In the genomic region with DNA sequence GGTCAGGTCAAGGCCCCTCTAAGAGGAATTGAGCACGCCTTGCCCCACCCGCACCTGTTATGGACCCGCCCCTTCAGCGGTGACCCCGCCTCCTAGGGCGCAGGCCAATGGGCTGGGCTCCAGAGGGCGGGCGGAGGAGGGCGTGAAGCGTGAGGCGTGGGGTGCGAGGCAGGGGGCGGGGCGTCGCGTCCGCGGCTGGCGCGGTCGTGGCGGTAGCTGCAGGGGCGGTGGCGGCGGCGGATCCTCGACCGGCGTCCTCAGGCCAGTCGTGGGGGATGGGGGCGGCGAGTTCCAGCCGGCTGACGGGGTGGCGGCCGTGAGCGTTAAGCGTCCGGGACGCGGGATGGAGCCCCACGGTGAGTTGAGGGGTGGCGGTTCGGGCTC, we compare ENCODE assay signal across 8 mouse cellular contexts. TPM values are rescaled to one million over a fixed set of nuclear protein-coding genes. Genes with fewer than 3 reads are reported as not detected.
DNase-seq lines count a peak whose midpoint lies in the region; ATAC-seq lines count a peak whose summit lies in the region.

No protein-coding gene starts in this region.

- peak; percentile 96 for ATAC-seq in intestine, embryonic 15.5 days
- peak; percentile 99 for ATAC-seq in megakaryocyte progenitor cell, adult 5-6 weeks (replicated peaks; ENCODE audit: poor library complexity)

- DNase-seq in adrenal gland, postnatal 10 days: peak; percentile 96
- DNase-seq in embryo, embryonic 11 days: peak; percentile 89
- DNase-seq in gastrocnemius, postnatal 36 days: peak; percentile 83 to 84
- DNase-seq in left cerebral cortex, postnatal 14 days (ENCODE audit: low spot score in 2 of 2): peak; percentile 45 to 72
- peak; percentile 72 for DNase-seq in right cerebral cortex, postnatal 14 days
- peak; percentile 92 for DNase-seq in urinary bladder, postnatal 14 days (ENCODE audit: low spot score)

- H3K4me3 ChIP-seq in intestine, embryonic 15.5 days (replicated peaks): peak overlapping the region; percentile 77

- WGBS in intestine, embryonic 15.5 days: 1% methylated on average over 42 of the region's 44 CpGs

- H3K9ac ChIP-seq in intestine, embryonic 15.5 days: peak overlapping the region; percentile 68

- no peaks in the 10 kb centered on the region for H3K27me3 ChIP-seq in intestine, embryonic 15.5 days (replicated peaks)

- H3K36me3 ChIP-seq in intestine, embryonic 15.5 days: no peaks in the 10 kb centered on the region

- H3K4me2 ChIP-seq in intestine, embryonic 15.5 days (replicated peaks): peak overlapping the region; percentile 94

- H3K27ac ChIP-seq in intestine, embryonic 15.5 days: peak overlapping the region; percentile 44; the same call in 1 of the 2 replicates

- intact Hi-C loops in gastrocnemius, postnatal 36 days (cut with DNase I): loop anchor here (5.0 kb wide), 1 partner anchor 66 kb away; no protein-coding TSS in a partner anchor
- intact Hi-C loops in left cerebral cortex, postnatal 14 days (cut with DNase I): loop anchor here (5.0 kb wide), 2 partner anchors 41 to 61 kb away; no protein-coding TSS in a partner anchor

- no peaks in the 10 kb centered on the region for H3K9me3 ChIP-seq in intestine, embryonic 15.5 days

- H3K4me1 ChIP-seq in intestine, embryonic 15.5 days (replicated peaks): peaks cover 3% of the 10 kb centered on the region; the same call in 1 of the 2 replicates

RNA-seq across cellular contexts. Expression of a gene that starts 0.7 kb away (rescaled TPM):
- total RNA-seq in adrenal gland, postnatal 10 days (2021): 100 to 1,000 TPM in 1 of 2 experiments, 10 to 100 TPM in 1; 90.5 to 102 TPM
- 10 to 100 TPM; 13.8 to 15.0 TPM for total RNA-seq in gastrocnemius, postnatal 36 days (2021)
- polyA plus RNA-seq in intestine, embryonic 15.5 days (2015; fragmentation: Nextera tagmentation; extraction: Ambion mirVana): 31.5 and 40.1 TPM in 2 replicates
- 10 to 100 TPM; 26.3 to 28.2 TPM for total RNA-seq in left cerebral cortex, postnatal 14 days (2021)
- total RNA-seq in megakaryocyte progenitor cell, adult 5-6 weeks (2015): 1.1 and 1.4 TPM in 2 replicates
- 0.29 and 1.5 TPM in 2 replicates for total RNA-seq in megakaryocyte progenitor cell, adult 5-6 weeks (2017)

Comparison
In these comparisons a context has a peak if more than half of its experiments do, and no peak if none do; other contexts are left out.
1. Peak in every context shown above with its lines: DNase-seq, ATAC-seq, H3K4me3 ChIP-seq and H3K27ac ChIP-seq.
2. RNA of a gene that starts 0.7 kb away (total RNA-seq): 90.5 to 102 TPM in adrenal gland, postnatal 10 days, 26.3 to 28.2 TPM in left cerebral cortex, postnatal 14 days and 13.8 to 15.0 TPM in gastrocnemius, postnatal 36 days; 0.29 to 1.5 TPM in megakaryocyte progenitor cell, adult 5-6 weeks; every median in the first group is over 4 times any median in the second.